Mouse (Mus musculus) brain, adult 2 months (tissue): ENCODE data around the gene Olfr671.
"Not testable (repeated sequence)": the region's sequence is repeated elsewhere in the genome, so short reads cannot be mapped to it uniquely, and the experiment has no call there.

ENCODE experiments used
- DNase-seq: peaks from one replicate; pipeline ENCODE4 v3.0.0; 2011; ENCODE audit warnings: low read depth, low spot score

Gene Olfr671

DNA sequence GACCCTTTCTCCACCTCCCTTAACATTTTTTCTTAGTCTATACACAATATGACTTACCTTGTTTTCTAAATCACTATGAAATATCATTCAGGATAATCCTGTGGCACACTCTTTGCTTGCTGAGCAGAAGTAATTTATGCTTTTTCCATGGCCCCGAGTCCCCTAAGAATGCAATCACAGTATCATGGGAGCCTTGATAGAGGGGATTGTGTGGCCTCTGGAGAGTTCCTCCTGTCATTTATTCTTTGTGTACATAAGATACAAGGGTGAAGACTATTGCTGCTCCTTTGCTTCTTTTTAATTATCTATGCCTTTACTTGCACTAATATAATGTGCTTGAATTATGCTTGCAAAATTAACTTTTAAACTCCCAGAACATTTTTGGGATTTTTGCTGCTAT lies at the start of gene Olfr671:
Olfr671 (minus strand) TSS at position 101 of the 400 bp plus-strand sequence.
- DNase-seq, result no peak

DNA sequence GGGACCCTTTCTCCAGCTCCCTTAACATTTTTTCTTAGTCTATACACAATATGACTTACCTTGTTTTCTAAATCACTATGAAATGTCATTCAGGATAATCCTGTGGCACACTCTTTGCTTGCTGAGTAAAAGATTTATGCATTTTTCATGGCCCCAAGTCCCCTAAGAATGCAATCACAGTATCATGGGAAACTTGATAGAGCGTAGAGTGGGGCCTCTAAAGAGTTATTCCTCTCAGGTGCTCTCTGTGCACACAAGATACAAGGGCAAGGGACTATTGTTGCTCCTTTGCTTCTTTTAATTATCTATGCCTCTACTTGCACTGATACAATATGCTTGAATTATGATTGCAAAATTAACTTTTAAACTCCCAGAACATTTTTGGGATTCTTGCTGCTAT lies 49.4 kb upstream of the Olfr671 start, which contains the start of gene Olfr675:
Olfr675 (minus strand) TSS at position 101 of the 400 bp plus-strand sequence.
- DNase-seq, result no peak

- DNase-seq, result peak; percentile 7
Observed at GRCm38 (mm10) chr7:105022530-105022929, 43.6 kb upstream of the Olfr671 start.

GRCm38 (mm10) chr7:105001929-105002328 lies 23.0 kb upstream of the Olfr671 start, which contains the start of gene Olfr672:
Gene Olfr672 (minus strand): TSS chr7:105002029.
- DNase-seq, result no peak

DNA sequence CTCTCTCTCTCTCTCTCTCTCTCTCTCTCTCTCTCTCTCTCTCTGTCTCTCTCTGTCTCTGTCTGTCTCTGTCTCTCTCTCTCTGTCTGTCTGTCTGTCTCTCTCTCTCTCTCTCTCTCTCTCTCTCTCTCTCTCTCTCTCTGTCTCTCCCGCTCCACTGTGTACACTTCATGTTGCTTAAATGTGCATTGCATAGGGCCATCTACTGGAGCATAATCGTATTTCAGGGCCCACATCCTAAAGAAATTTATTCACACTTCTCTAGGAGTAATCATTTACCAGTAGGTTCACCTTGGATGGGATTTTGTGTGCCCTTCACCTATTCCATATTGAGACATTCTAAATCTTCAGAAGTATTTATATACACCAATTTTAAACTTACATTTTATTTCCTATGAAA lies 6.4 kb downstream of the Olfr671 start:
- peak; percentile 4 for DNase-seq

DNA sequence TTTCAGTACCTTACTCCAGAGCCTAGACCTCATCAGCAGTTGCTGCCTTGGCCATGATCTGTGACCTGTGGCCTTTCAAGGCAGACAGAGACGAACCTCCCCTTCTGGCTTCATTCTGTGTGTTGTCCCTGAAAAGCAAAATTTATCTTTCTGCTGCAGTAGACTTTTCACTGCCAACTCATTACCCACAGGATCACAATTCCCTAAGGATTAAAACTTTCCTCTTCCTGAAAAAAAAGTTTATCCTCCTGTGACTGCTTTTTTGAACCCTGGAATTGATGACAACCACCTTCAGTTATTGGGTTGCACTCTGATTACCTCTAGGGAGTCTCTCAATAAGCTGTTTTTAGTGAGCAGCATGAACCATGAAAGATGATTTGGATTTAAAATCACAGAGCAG lies 16.4 kb downstream of the Olfr671 start, which contains the start of gene Olfr670:
Olfr670 (minus strand) TSS at position 101 of the 400 bp plus-strand sequence.
- no peak for DNase-seq

DNA sequence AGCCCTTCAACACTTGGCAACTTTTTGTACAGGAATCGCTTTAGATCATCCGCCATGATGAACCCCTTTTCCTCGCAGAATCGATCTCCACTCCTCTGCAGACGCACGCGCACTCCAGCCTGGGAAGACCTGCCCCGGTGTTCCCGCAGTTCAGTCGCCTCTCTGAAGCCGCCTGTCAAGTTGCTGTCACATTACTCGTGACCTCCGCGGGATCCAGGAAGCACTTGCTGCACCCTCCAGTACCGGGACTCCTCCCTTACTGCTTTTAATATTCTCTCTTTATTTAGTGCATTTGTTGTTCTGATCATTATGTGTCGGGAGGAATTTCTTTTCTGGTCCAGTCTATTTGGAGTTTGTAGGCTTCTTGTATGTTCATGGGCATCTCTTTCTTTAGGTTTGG lies 28.7 kb downstream of the Olfr671 start:
- not testable (repeated sequence) for DNase-seq

DNA sequence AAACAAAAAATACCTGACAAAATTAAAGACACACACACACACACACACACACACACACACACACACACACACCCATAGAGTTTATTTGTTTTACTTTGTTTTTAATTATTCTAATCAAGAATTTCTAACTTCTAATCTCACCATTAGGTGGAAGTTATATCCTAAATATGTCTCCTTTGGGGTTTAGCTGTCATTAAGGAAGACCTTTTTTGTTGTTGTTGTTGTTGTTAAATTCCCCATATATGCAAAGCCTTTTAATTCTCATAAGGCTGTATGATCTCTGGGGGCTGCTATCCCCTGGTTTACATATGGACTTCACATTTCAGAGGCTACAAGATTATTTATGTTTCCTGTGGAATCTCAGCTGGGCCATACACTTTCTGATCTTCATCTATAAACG lies 45.0 kb downstream of the Olfr671 start, which contains the start of gene Olfr669:
Olfr669 (plus strand) TSS at position 301 of the 400 bp plus-strand sequence.
- no peak for DNase-seq

GRCm38 (mm10) chr7:104927957-104928356 lies 51.0 kb downstream of the Olfr671 start, which contains the start of gene Olfr668:
Gene Olfr668 (minus strand): TSS chr7:104928057.
- no peak for DNase-seq
